Mouse (Mus musculus): ENCODE results near the gene Tmem255a.
"Not testable (repeated sequence)": the region's sequence is repeated elsewhere in the genome, so short reads cannot be mapped to it uniquely, and the experiment has no call there.

Gene Tmem255a

DNA sequence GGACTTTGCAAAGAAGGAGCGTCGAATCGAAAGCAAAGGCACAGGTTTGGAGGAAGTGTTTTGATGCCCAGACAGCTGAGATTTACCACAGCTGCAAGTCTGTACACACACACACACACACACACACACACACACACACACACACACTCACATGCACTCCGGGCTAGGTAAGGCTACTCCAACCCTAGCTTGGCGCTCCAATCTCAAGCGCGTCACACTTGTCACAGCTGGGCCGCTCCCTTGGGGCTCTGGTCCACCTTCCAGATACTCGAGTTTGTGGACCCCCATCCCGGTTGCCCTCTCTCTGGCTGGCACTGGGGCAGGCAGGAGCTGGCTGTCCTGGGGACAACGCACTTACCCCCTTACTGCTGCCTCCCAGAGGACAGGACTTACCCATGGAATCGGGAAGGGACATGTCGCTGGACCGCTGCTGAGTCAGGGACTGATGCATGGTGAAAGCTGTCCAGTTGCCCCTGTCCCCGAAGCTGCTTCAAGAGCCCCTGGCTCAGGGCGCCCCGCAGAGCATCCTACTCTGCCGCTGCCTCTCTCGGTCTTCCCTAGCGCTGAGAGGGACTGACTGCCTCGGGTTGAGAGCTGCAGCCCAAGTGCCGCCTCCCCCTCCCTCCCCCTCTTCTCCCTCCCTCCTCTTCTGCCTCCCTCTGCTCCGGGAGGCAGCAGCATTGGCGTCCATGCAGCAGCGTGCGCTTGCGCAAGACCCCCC, at the start of gene Tmem255a:
Gene Tmem255a (minus strand): TSS at position 589 of the 721 bp plus-strand sequence.
- DNase-seq = peak; percentile 5

DNA sequence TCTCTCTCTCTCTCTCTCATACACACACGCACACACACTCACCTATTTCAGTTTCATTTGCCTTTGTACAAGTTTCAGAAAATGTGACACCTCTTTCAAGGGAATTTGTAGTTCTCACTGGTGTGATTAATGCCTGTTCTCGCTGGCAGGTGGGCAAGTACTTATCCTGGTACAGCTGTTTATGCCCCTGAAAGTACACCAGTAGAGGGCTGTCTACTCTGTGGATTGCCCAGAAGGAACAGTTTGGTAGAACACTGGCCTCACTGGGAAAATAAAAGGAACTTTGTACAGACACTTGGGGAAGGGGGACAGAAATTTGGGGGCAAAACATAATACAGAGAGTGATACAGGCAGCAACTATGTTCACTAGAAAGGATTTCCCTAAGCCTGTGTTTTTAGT, 7.4 kb upstream of the Tmem255a start:
- no peak for DNase-seq

DNA sequence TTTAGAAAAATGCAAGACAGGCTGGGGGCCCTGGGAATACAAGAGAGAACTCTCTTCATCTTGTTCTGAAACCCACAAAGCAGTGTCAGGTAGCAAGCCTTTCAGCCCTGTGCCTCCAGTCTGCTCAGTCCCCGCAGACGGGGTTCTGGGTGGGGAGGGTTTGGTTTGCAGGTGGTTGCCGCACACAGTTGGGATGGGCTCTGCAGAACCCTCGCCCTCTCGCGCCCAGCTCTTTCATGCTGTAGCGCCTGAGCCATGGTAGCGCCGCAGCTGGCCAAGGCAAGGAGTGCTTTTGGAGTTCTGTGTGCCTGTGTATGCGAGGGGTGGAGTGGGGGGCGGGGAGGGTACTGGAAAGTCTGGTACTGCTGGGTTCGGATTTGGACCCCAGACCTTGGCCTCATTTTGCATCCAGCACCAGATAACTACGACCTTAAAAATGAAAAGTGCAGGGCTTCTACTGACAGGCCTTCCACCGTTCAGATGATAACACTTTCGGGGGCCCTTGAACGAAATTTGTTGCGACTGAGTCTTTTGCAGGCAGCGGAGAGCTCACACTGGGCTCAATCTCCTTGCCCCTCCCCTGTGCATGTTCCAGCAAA, 1.8 kb downstream of the Tmem255a start:
- peak; percentile 5 for DNase-seq

- DNase-seq = peak; percentile 28
Measured at GRCm38 (mm10) chrX:38249640-38250351, 2.4 kb downstream of the Tmem255a start.

DNA sequence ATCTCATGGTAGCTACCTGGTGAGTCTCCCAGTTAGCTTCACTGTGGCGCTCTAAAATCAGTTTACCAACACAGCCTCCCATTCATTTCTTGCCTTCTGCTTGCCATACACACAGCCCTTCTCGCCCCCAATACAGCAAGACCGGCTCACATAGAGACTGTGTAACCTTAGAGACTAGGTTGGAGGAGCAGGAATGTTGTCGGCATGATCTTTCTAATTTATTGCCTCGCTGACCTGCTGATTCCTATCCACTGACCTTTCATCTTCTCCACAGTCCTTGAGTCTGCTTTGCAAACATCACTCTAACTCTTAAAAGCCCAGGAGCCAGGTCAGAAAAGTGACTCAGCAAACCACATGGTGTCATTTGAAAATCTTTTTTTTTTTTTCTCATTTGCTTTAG, 4.6 kb downstream of the Tmem255a start:
- no peak for DNase-seq

DNA sequence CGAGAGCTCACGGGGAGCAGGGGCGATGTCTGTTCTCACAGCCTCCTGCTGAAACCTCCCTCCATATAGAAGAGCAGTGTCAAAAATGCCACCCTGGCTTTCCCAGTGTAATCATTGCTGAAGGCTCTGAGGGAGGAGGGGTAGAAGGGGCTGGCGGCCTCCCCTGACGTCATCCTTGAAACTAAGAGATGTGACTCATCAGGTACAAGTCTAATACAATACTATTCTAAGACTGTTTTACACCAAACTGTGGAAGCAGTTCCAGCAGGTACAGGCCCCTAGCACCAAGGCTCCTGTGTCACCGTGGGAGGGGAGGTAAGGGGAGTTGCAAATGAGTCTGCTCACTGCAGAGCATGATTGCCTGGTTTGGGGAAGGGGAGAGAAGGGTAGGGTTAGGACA, 5.1 kb downstream of the Tmem255a start:
- no peak for DNase-seq

DNA sequence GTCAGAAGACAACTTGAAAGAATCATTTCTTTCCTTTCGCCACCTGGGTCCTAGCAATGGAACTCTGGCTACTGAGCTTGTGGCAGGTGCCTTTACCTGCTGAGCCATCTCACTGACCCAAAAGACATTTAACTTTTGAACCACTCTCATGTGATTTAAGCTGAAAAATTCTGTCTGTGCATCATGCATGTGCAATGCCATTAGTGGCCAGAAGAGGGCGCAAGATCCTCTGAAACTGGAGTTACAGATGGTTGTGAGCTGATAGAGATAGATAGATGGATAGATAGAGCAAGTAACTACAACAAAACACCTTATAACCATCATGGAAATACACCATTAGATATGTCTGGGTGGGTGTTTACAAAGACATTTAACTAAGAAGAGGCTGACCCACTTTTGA, 14.5 kb downstream of the Tmem255a start:
- peak; percentile 12 for DNase-seq

DNA sequence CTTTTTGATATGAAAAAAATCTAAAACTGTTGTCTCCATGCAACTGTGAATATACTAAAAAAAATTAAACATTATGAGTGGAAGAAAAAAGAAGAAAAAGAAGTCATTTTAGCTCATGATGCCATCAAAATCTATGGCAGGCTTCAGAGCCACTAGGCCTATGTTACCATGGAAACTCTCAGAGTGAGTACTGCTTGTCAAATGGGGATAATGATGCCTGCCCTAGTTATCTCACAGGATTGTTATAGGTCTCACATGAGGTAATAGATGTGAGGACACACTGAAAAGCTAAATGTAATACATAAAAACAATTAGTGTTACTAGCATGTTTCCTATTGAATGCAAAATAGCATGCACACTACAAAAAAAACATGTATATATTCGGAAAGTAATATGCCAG, 22.4 kb downstream of the Tmem255a start:
- DNase-seq = no peak

- no peak for DNase-seq
Measured at GRCm38 (mm10) chrX:38222757-38223156, 29.5 kb downstream of the Tmem255a start.

DNA sequence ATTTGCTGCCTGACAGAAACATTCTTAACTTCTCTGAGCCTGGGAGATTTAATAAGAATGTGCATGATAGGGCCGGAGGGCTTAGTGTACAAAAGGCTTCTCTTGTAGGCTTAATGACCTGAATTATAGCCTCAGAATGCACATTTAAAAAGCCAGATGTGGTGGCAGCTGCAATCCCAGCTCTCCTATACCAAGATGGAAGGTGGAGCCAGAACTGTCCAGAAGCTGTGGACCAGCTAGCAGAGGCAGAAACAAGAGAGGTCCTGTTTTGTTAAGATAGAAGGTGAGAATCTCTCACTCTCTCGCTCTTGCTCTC, 34.6 kb downstream of the Tmem255a start:
- DNase-seq = no peak

GRCm38 (mm10) chrX:38216986-38217675, 35.1 kb downstream of the Tmem255a start:
- peak; percentile 8 for DNase-seq

DNA sequence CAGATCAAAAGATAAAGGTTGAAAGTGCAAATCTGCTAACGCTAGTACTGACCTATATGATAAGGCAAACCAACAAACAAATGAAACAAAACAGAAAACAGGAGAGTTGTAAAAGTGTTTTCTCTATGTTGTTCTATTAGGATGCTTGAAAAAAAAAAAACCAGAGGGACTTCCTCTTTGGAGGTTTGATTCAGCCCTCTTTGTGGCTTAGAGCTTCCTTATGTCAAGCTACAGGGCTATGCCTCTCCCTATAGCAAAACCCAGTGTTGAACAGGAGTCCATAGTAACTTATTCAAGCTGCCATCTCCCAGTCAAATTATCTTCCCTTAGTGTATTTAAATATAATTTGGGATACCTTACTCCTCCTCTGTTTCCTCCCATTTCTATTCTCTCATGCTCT, 44.8 kb downstream of the Tmem255a start:
- no peak for DNase-seq

- DNase-seq = no peak
Measured at GRCm38 (mm10) chrX:38201816-38202215, 50.4 kb downstream of the Tmem255a start.

DNA sequence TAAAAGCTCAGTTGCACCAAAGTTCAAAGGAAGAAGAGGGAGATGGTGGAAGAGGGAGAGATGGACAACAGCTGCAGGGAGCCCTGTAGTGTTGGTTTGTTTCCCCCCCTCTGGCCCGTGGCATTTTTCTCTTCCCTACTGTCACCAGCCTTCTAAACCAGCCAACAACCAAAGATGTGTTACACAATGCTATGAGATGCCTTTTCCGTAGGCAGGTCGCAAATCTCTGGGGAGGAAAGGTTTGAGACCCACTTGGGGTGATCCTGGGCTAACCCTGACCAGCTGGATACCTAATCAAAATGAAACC, 61.8 kb downstream of the Tmem255a start:
- DNase-seq = no peak

- DNase-seq = peak; percentile 88
Measured at GRCm38 (mm10) chrX:38189552-38190457, 62.4 kb downstream of the Tmem255a start, which contains the start of gene Zbtb33. Gene Zbtb33, plus strand, starts transcription at chrX:38189793.

GRCm38 (mm10) chrX:38185520-38185919, 66.7 kb downstream of the Tmem255a start:
- DNase-seq = no peak

- peak; percentile 72 for DNase-seq
Measured at GRCm38 (mm10) chrX:38181608-38182258, 70.5 kb downstream of the Tmem255a start.

DNA sequence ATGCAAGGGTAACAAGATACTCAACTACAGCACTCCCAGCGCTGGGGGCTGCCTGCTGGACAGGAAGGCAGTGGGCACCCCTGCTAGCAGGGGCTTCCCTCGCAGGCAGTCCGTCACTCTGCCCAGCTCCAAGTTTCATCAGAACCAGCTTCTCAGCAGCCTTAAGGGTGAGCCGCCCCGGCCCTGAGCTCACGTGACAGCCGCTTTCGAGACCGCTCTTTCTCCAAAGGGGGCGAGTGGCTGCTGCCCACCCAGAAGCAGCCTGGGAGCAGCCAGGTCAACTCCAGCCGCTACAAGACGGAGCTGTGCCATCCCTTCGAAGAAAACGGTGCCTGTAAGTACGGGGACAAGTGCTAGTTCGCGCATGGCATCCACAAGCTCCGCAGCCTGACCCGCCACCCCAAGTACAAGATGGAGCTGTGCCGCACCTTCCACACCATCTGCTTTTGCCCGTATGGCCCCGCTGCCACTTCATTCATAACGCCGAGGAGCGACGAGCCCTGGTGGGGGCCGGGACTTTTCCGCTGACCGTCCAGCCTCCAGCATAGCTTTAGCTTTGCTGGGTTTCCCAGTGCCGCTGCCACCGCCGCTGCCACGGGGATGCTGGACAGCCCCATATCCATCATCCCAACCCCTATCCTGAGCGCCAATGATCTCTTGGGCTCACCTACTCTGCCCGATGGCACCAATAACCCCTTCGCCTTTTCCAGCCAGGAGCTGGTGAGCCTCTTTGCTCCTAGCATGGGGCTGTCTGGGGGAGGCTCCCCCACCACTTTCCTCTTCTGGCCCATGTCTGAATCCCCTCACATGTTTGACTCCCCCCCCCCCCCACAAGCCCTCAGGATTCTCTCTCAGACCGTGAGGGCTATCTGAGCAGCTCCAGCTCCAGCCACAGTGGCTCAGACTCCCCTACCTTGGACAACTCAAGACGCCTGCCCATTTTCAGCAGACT, 71.3 kb downstream of the Tmem255a start:
- DNase-seq = no peak

GRCm38 (mm10) chrX:38179891-38180310, 72.3 kb downstream of the Tmem255a start:
- not testable (repeated sequence) for DNase-seq

DNA sequence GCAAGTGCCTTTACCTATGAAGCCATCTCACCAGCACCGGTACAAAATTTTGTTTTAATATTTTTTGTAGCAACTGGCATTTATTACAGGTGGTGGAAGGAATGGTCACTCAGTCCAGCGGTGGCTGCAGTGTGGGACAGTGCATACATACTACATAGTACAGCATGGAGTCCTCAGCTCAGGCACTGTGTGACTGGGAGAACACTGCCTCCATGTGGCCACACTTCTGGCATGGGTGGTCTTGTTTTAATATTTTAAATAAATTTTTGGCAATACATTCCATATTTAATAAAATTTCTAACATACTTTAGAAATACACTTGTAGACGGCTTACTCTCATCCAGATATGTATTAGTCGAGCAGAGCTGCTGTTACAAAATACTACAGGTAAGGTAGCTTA, 85.6 kb downstream of the Tmem255a start:
- no peak for DNase-seq

DNA sequence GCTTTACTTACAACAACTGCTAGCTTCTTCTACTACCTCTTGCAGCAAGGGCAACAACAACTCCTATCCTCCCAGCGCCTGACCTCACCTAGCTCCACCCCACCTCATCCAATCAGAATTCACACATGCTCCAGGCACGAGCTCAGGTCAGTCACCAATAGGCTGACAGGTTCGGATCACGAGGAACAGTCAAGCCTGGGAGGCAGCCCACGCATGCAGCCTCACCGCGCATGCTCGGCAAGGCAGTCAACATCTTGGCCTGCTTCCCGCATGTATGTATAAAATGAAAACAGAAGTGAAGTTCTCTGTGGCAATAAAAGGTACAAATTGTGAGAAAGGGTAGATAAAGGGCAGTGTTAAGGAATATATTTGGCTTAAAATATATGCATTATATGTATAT, 86.2 kb downstream of the Tmem255a start:
- DNase-seq = no peak
